Mouse (Mus musculus) spleen, adult 18-20 months (tissue): ENCODE measurements at regions not wholly inside any gene's neighbourhood (a gene's known extent, or its start where the extent isn't known, plus 50 kb on each side); places are given as distances from the start of the nearest gene placed in this dataset.

Experiments
- DNase-seq, 2 experiments: peaks; one replicate each; pipeline ENCODE4 v3.0.0; 2022; ENCODE audit warnings: mixed read lengths in 2 of 2

DNA sequence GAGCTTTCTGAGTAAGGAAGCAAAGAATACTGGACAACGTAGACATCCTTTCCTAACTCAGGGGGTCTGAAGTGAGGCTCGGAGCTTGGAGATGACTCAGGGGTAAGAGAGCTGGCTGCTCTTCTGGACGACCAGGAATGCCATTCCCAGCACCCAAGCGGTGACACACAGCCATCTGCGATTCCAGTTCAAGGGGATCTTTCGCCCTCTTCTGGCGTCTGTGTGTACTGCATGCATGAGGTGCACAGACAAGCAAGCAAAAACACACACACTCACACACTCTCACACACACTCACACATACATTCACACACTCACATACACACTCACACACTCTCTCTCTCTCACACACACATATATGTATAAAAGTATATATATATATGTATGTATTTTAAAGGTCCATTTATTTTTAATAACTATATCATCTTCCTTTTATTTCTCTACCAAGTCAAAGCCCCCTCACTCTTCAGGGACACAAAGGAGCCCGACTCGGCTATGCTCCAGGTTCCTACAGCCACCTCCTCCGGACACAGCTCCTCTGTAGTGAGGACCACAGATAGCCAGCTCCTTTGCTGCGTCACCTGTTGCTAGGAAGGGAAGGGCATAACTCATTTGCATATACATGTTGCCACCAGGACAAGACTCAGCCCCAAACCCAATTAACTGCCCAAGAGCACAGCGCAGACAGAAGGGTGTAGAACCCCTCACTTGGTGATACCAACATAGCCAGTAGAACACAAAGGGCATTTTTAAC, 91.9 kb upstream of the Smad3 start:
- no peak for DNase-seq

DNA sequence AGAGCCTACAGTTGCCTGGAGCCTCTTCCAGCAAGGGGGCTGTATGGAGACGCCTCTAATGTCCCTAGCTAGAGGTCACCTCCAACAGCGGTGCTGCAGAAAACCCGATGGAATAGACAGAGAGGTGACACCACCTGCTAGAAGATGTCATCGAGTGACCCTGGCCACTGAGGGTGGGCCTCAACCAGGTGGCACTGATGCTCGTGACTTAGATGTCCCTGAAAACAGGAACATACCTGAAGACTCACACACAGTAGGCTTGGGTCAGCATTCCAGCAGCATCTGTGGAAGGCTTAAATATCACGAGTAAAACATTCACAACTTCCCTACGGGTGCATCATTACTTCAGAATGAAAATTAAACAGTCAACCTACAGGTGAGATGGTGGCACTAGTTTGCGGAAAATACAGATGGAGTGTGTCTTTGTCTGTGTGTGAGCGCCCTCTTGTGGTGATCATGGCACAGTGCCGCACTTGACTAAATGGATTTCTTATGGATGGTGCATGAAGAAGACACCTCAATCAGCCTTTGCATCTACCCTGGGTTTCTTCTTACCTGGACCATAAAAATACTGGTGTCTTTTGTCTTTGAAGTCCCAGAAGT, 86.2 kb upstream of the Smad3 start:
- peak; percentile 26 to 59 for DNase-seq

DNA sequence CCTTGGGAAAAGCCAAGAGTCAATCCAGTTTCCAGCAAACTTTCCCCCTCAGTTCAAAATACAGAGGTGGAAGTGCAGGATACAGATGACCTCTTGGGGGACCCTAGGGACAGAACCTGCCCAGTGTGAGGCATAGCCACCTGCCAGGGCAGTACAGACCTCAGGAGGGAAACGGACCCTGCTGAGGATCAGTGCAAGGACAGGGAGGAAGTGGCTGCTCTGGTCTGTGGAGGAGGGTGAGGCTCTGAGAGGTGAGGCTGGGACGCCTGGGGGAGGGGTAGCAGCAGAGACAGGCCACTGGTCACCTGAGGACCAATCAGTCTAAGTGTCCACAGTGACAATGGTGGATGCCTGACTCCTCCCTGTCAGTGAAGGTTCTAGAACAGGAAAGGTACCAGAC, 85.6 kb upstream of the Smad3 start:
- DNase-seq, result no peak

DNA sequence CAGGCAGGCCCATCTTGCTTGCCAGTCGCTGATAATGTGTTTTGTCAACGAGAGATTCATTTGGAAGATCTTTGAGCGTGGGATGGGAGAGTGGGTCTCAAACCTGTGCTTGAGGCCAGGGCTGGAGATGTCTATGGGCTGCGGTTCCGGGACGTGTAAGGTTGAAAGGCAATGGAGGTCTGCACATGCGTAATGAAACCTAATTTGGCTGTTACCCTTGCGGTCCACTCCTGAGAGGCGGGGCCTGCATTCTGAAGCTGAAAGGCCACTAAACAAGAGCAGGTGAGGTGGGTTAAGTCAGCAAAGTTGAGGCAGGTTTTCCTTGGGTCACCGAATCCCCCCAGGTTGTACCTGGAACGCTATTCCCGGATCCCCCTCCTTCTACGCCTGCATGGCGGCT, 83.3 kb upstream of the Smad3 start:
- no peak for DNase-seq

DNA sequence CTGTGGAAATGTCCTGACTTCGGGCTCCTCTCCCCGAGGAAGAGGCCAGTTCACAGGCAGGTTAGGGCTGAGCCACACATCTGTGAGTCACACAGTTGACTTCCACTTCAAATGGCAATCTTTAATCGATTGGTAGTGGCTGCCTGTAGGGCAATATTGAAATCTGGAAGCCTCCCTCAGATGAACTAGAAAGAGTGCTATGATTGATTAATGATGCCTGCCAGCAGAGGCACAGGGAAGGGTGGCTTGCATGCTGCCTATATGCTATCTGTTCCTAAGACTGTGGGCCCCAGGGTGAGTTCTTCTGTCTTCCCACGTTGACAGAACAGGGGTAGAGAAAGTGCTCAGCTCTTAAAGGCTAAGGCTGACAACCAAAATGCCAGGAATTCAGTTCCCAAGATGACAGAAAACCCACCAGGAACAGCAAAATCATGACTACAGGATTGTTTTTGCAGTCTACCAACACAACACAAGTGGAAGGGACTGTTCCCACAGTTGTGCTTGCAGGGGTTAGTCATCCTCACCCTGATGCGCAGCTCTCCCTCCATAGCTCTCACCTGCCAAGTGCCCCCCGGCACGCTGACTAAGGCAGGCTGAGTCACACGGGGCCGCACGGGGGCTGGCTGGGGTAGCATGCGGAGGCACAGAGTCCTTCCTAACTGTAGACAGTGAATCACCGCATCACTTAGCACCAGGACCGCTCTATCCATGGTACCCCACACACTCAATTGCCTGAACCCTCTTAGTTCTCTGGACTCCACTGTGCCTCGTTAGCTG, 81.4 kb upstream of the Smad3 start:
- no peak for DNase-seq

DNA sequence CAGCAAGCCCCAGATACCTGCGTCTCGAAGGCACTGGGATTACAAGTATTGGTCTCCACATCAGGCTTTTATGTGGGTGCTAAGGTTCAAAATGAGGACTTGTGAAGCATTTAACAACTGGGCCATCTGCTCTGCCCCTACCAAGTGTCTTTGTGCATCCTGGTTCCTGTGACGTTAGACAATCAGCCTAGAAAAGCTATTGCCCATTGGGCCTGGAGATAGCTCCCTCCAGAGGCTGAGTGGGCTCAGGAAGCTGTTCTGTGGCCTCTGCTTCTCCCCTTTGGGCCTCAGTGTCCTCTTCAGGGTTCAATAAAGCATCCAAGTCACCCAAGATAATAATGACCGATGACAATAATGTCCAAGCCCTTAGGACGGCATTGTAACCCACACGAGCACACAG, 79.8 kb upstream of the Smad3 start:
- DNase-seq, result no peak

DNA sequence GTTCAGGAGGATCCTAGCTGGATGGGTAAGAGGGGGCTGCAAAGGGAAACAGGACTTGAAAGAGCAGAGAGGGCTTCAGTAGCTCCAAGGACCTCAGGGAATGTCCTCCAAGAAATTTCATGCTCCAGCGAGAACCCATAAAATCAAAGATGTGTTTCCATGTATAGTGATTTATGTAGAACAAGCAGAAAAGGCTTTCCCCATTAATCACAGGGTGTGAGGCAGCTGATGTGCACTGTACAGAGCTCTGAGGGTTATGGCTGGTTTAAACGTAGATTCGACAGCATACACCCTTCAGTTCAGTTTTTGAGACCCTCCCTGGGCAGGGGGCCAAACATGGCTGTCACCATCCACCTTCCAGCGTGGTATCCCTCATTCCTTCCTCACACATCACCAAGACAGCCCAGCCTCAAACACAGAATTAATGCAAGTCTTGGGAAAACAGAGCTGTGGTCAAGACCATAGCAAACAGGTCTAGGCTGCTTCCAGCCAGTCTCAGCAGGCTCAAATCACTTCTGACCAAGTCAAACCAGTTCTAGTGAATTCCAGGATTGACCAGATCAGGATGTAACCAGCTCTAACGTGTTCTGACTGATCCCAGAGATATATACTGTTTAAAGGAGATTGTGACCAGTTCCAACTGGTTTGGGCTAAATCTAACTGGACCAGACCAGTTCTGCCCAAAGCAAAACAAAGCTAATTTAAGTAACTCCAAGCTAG, 78.9 kb upstream of the Smad3 start:
- DNase-seq, result no peak

DNA sequence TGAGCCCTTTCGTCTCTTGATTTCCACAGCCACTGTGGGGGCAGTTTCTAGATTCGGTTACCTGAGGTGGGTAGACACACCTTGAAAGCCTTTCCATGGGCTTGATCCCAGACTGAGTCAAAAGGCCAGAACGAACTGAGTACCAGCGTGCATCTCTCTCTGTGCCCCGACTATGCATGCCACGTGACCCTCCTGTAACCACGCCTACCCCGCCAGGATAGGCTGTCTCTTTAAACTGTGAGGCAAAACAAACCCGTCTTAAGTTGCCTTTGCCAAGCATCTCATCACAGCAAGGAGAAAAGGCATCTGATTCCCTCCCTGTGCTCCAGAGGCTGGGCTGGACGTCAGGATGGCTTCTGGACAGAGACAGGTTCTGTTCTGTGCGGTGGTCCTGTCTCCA, 78.2 kb upstream of the Smad3 start:
- DNase-seq, result no peak

DNA sequence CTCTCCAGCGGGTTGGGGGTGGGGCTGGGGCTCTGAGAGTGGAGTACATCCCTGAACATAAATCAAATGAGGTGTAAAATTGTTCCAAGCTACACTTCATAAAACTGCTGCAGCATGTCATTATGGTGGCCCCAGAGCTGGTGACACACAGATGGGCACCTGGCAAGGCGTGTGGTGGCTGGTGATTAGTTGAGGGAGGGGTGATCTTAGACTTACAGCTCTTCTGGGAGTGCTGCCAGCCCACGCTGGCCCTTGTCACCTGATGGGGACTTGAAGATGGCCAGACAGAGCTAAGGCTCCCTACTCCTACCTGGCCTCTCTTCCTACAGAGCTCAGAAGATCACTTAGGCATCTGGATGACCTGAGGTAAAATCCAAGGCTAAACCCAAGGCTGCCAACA, 76.6 kb upstream of the Smad3 start:
- DNase-seq, result no peak

DNA sequence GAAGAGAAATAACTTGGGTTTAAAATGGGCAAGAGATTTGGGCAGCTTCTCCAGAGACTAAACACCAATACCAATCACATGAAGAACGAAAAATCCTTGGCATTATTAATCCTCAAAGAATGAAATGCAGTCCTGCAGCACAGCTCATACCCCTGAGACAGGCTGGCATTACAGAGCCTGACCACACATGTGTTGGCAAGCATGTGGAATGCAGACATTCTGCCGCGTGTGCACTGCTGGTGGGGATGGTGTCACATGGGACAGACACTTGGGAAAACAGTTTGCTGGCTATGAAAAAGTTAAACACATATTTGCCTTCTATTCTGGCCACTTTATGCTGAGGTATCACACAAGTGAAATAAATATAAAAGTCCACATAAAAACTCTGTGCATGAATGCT, 60.4 kb upstream of the Smad3 start:
- DNase-seq, result no peak

DNA sequence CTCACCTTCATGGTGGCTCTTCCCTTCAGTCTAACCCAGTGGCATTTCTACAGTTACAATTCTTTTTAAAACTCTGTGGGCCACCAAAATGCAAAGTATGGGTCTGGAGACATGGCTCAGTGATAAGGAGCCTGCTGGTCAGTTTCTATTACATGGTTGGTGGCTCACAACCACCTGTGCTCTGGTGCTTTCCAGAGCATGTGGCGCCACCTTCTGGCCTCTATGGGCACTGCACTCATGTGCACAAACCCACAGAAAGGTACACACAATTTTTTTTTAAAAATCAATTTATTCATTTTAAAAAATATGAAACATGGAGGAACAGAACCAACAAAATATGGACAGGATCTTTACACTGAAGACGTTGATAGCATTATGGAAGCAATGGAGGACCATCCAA, 58.7 kb upstream of the Smad3 start:
- peak in 1 of 2 experiments; percentile 22 for DNase-seq

DNA sequence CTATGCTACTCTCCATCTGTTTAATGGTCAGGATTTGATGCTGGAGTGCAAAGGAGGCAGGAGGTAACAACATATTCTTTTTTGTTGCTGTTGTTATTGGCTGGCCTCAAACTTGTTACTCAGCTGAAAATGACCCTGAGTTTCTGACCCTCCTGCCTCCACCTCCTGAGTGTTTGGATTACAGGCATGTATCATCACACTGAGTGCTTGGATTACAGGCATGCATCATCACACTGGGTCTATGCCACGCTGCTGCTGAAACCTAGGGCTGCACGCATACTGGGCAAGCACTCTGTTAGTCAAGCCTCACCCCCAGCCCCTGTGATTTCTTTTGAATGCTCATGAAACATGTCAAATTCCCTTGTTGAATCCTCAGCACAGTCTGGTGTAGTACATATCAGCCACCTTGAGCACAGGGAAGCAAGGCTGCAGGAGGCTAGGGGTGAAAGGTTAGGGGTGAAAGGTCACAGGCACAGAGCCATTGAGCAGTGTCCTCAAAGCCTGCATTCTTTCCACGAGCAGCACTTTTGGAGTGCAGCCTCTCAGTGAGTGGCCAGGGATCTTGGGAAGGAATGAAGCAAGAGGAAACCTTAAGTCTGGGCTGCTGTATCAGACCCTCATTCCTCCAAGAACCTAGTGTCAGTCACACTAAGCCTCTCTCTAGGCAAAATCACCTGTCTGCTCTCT, 52.2 kb upstream of the Smad3 start:
- no peak for DNase-seq
